Mouse (Mus musculus): ENCODE results near the gene Pxt1. TPM values are rescaled to one million over a fixed set of nuclear protein-coding genes. Genes with fewer than 3 reads are reported as not detected.

The Pxt1 gene
- polyA plus RNA-seq, 1 experiment from 2014 or later: not detected

- Histone ChIP-seq H3K27ac (ENCODE audit: low read depth, low read length) (no peak overlapping the region), H3K9me3 (ENCODE audit: control insufficient read depth, low read length) (no peaks in the 10 kb centered on the region), H3K27me3 (ENCODE audit: control insufficient read depth, insufficient read depth, low read length) (no peaks in the 10 kb centered on the region), H3K4me3 (ENCODE audit: low read depth, low read length) (no peak overlapping the region), H3K36me3 (ENCODE audit: control insufficient read depth, insufficient read depth, low read length) (no peaks in the 10 kb centered on the region), H3K9ac (replicated peaks; ENCODE audit: low read depth, low read length) (no peak overlapping the region), H3K4me1 (ENCODE audit: control insufficient read depth, insufficient read depth, low read length) (peaks cover 3% of the 10 kb centered on the region), H3K4me2 (ENCODE audit: low read depth, low read length) (no peak overlapping the region)
- WGBS: 29% methylated on average over 7 of the region's 7 CpGs
- no peak for ATAC-seq (ENCODE audit: low read depth)
These were observed 33.5 kb downstream of the Pxt1 start for GRCm38 (mm10) chr17:28910139-28910538.

GRCm38 (mm10) chr17:28909252-28909941 is 34.2 kb downstream of the Pxt1 start:
- peak overlapping the region; percentile 9; the same call in 1 of the 2 replicates for H3K4me3 ChIP-seq (ENCODE audit: low read depth, low read length)
- no peaks in the 10 kb centered on the region for H3K36me3 ChIP-seq (ENCODE audit: control insufficient read depth, insufficient read depth, low read length)
- WGBS: 7% methylated on average over 29 of the region's 29 CpGs
- peak overlapping the region; percentile 28; the same call in 1 of the 2 replicates for H3K4me2 ChIP-seq (ENCODE audit: low read depth, low read length)
- peaks cover 10% of the 10 kb centered on the region for H3K4me1 ChIP-seq (ENCODE audit: control insufficient read depth, insufficient read depth, low read length)
- no peaks in the 10 kb centered on the region for H3K27me3 ChIP-seq (ENCODE audit: control insufficient read depth, insufficient read depth, low read length)
- H3K27ac ChIP-seq (ENCODE audit: low read depth, low read length): no peak overlapping the region
- ATAC-seq (ENCODE audit: low read depth): no peak
- peak overlapping the region; percentile 18; the same call in 1 of the 2 replicates for H3K9ac ChIP-seq (replicated peaks; ENCODE audit: low read depth, low read length)
- H3K9me3 ChIP-seq (ENCODE audit: control insufficient read depth, low read length): no peaks in the 10 kb centered on the region

GRCm38 (mm10) chr17:28907959-28908358 is 35.7 kb downstream of the Pxt1 start:
- no peak overlapping the region for H3K4me2 ChIP-seq (ENCODE audit: low read depth, low read length)
- H3K36me3 ChIP-seq (ENCODE audit: control insufficient read depth, insufficient read depth, low read length): no peaks in the 10 kb centered on the region
- no peak overlapping the region for H3K9ac ChIP-seq (replicated peaks; ENCODE audit: low read depth, low read length)
- no peak for ATAC-seq (ENCODE audit: low read depth)
- no peak overlapping the region for H3K4me3 ChIP-seq (ENCODE audit: low read depth, low read length)
- 77% methylated on average over 7 of the region's 7 CpGs for WGBS
- peaks cover 10% of the 10 kb centered on the region for H3K4me1 ChIP-seq (ENCODE audit: control insufficient read depth, insufficient read depth, low read length)
- H3K27ac ChIP-seq (ENCODE audit: low read depth, low read length): no peak overlapping the region
- H3K9me3 ChIP-seq (ENCODE audit: control insufficient read depth, low read length): no peaks in the 10 kb centered on the region
- H3K27me3 ChIP-seq (ENCODE audit: control insufficient read depth, insufficient read depth, low read length): no peaks in the 10 kb centered on the region

GRCm38 (mm10) chr17:28905377-28905916 is 38.2 kb downstream of the Pxt1 start:
- no peak overlapping the region; the same call in 1 of the 2 replicates for H3K4me2 ChIP-seq (ENCODE audit: low read depth, low read length)
- no peak overlapping the region for H3K9ac ChIP-seq (replicated peaks; ENCODE audit: low read depth, low read length)
- no peaks in the 10 kb centered on the region for H3K9me3 ChIP-seq (ENCODE audit: control insufficient read depth, low read length)
- H3K4me1 ChIP-seq (ENCODE audit: control insufficient read depth, insufficient read depth, low read length): peaks cover 10% of the 10 kb centered on the region
- peak overlapping the region; percentile 73 for H3K27ac ChIP-seq (ENCODE audit: low read depth, low read length)
- no peaks in the 10 kb centered on the region for H3K36me3 ChIP-seq (ENCODE audit: control insufficient read depth, insufficient read depth, low read length)
- H3K27me3 ChIP-seq (ENCODE audit: control insufficient read depth, insufficient read depth, low read length): no peaks in the 10 kb centered on the region
- H3K4me3 ChIP-seq (ENCODE audit: low read depth, low read length): no peak overlapping the region
- ATAC-seq (ENCODE audit: low read depth): no peak
- 76% methylated on average over 13 of the region's 13 CpGs for WGBS

DNA sequence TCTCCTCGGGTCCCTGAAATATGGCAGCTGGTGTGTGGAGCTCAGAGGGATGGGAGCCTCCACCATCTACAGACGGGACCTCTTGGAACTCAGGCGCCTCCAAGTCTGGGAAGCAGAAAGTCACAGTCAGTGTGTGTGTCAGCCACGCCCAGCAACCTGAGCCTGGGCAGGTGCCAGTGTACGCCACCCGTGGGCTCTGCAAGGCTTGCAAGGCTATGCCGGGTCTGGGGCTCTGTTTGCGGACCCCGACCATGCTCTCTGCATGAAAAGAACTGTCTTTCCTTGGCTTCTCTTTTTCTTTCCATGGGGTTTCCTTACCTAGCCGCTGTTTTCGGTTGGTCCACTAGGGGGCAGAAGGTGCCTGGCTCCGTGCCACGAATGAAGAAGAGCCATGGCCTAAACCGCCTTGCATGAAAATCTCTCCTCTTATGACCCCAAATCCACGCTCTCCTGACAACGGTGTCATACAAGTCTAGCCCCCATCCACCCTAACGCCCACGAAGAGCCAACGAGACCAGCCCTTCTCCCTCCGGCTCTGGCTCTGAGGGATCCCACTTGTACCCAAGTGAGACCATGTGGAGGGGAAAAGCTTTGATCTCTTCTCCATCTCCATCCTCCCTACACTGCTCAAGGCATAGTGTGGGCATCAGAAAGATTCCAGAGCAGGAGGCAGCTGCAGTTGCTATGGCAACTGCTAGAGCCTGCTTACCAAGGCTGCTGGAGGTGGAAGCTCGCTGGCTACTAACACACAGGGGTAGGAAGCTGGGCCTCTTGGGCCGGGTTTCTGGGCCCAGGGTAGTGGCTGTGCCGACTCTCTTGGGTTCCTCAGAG is 38.9 kb downstream of the Pxt1 start:
- H3K27me3 ChIP-seq (ENCODE audit: control insufficient read depth, insufficient read depth, low read length): no peaks in the 10 kb centered on the region
- H3K4me2 ChIP-seq (ENCODE audit: low read depth, low read length): no peak overlapping the region; the same call in 1 of the 2 replicates
- ATAC-seq (ENCODE audit: low read depth): peak; percentile 82
- peaks cover 10% of the 10 kb centered on the region for H3K4me1 ChIP-seq (ENCODE audit: control insufficient read depth, insufficient read depth, low read length)
- H3K4me3 ChIP-seq (ENCODE audit: low read depth, low read length): no peak overlapping the region
- no peaks in the 10 kb centered on the region for H3K9me3 ChIP-seq (ENCODE audit: control insufficient read depth, low read length)
- WGBS: 34% methylated on average over 23 of the region's 23 CpGs
- peak overlapping the region; percentile 73 for H3K27ac ChIP-seq (ENCODE audit: low read depth, low read length)
- H3K9ac ChIP-seq (replicated peaks; ENCODE audit: low read depth, low read length): no peak overlapping the region
- no peaks in the 10 kb centered on the region for H3K36me3 ChIP-seq (ENCODE audit: control insufficient read depth, insufficient read depth, low read length)

DNA sequence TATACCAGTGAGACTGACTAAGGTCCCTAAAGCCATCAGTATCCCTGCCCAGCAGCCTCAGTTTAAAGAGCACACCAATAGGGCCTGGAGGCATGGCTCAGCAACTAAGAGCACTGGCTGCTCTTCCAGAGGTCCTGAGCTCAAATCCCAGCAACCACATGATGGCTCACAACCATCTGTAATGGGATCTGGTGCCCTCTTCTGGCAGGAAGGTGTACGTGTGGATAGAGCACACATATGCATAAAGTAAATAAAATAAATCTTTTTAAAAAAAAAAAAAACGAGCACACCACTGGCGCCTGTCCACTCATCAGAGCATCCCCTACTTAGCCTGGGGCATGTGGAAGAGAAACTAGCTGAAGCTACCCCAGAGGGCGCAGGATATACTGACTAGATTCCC is 42.1 kb downstream of the Pxt1 start:
- Histone ChIP-seq H3K27ac (ENCODE audit: low read depth, low read length) (no peak overlapping the region), H3K27me3 (ENCODE audit: control insufficient read depth, insufficient read depth, low read length) (no peaks in the 10 kb centered on the region), H3K4me3 (ENCODE audit: low read depth, low read length) (no peak overlapping the region), H3K4me1 (ENCODE audit: control insufficient read depth, insufficient read depth, low read length) (peaks cover 10% of the 10 kb centered on the region), H3K4me2 (ENCODE audit: low read depth, low read length) (no peak overlapping the region), H3K9me3 (ENCODE audit: control insufficient read depth, low read length) (no peaks in the 10 kb centered on the region), H3K9ac (replicated peaks; ENCODE audit: low read depth, low read length) (no peak overlapping the region), H3K36me3 (ENCODE audit: control insufficient read depth, insufficient read depth, low read length) (no peaks in the 10 kb centered on the region)
- WGBS: 67% methylated on average over 4 of the region's 4 CpGs
- ATAC-seq (ENCODE audit: low read depth): no peak

GRCm38 (mm10) chr17:28899427-28899826 is 44.2 kb downstream of the Pxt1 start:
- 79% methylated on average over 19 of the region's 19 CpGs for WGBS
- Histone ChIP-seq H3K27me3 (ENCODE audit: control insufficient read depth, insufficient read depth, low read length) (no peaks in the 10 kb centered on the region), H3K4me1 (ENCODE audit: control insufficient read depth, insufficient read depth, low read length) (peaks cover under 1% of the 10 kb centered on the region; the same call in 1 of the 2 replicates), H3K4me3 (ENCODE audit: low read depth, low read length) (no peak overlapping the region), H3K9ac (replicated peaks; ENCODE audit: low read depth, low read length) (no peak overlapping the region), H3K4me2 (ENCODE audit: low read depth, low read length) (no peak overlapping the region), H3K9me3 (ENCODE audit: control insufficient read depth, low read length) (no peaks in the 10 kb centered on the region), H3K36me3 (ENCODE audit: control insufficient read depth, insufficient read depth, low read length) (no peaks in the 10 kb centered on the region), H3K27ac (ENCODE audit: low read depth, low read length) (no peak overlapping the region)
- no peak for ATAC-seq (ENCODE audit: low read depth)

DNA sequence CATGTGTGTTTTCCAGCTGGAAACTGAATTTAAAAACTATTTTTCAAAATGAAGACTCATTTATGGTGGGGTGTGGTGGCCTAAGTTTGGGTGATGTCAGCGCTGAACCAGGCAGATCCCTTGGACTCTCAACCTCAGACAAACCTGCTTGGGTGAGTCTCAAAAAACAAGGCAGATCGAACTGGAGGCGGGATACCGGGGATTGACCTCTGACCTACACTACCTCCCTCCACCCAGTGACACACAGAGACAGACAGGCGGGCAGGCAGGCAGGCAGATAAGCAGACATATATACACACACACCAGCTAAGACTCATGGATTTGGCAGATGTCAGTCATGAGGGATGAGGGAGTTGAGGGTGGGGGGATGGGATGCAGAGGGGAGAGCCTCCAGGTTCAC is 45.4 kb downstream of the Pxt1 start:
- Histone ChIP-seq H3K9ac (replicated peaks; ENCODE audit: low read depth, low read length) (no peak overlapping the region), H3K4me1 (ENCODE audit: control insufficient read depth, insufficient read depth, low read length) (no peaks in the 10 kb centered on the region), H3K27ac (ENCODE audit: low read depth, low read length) (no peak overlapping the region), H3K27me3 (ENCODE audit: control insufficient read depth, insufficient read depth, low read length) (no peaks in the 10 kb centered on the region), H3K4me3 (ENCODE audit: low read depth, low read length) (no peak overlapping the region), H3K4me2 (ENCODE audit: low read depth, low read length) (no peak overlapping the region), H3K36me3 (ENCODE audit: control insufficient read depth, insufficient read depth, low read length) (no peaks in the 10 kb centered on the region), H3K9me3 (ENCODE audit: control insufficient read depth, low read length) (no peaks in the 10 kb centered on the region)
- ATAC-seq (ENCODE audit: low read depth): no peak
- 81% methylated on average over 5 of the region's 5 CpGs for WGBS

DNA sequence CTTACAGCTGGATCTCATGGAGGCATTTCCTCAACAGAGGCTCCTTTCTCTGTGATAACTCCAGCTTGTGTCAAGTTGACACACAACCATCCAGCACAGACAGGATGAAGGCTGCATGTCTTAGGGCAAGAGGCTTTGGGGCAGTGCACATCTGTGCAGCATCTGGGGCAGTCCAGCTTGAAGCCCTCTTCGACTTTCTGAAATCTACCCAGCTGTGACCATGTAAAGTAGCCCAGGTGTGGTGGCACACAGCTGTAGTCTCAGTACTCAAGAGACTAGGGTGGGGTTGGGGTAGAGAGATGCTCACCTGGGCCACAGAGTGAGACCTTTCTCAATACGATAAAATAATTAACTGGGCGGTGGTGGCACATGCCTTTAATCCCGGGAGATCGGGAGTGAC is 45.8 kb downstream of the Pxt1 start:
- Histone ChIP-seq H3K36me3 (ENCODE audit: control insufficient read depth, insufficient read depth, low read length) (no peaks in the 10 kb centered on the region), H3K4me3 (ENCODE audit: low read depth, low read length) (no peak overlapping the region), H3K9me3 (ENCODE audit: control insufficient read depth, low read length) (no peaks in the 10 kb centered on the region), H3K27ac (ENCODE audit: low read depth, low read length) (no peak overlapping the region), H3K27me3 (ENCODE audit: control insufficient read depth, insufficient read depth, low read length) (no peaks in the 10 kb centered on the region), H3K4me1 (ENCODE audit: control insufficient read depth, insufficient read depth, low read length) (no peaks in the 10 kb centered on the region), H3K9ac (replicated peaks; ENCODE audit: low read depth, low read length) (no peak overlapping the region), H3K4me2 (ENCODE audit: low read depth, low read length) (no peak overlapping the region)
- WGBS: 91% methylated on average over 5 of the region's 5 CpGs
- ATAC-seq (ENCODE audit: low read depth): no peak

Measured in neural tube, embryonic 14.5 days (tissue).